Mouse (Mus musculus): Measurements from ENCODE around the gene Samd13. TPM values are rescaled to one million over a fixed set of nuclear protein-coding genes. Genes with fewer than 3 reads are reported as not detected.

The Samd13 gene
- polyA plus RNA-seq, 1 experiment: 0.23 TPM

DNA sequence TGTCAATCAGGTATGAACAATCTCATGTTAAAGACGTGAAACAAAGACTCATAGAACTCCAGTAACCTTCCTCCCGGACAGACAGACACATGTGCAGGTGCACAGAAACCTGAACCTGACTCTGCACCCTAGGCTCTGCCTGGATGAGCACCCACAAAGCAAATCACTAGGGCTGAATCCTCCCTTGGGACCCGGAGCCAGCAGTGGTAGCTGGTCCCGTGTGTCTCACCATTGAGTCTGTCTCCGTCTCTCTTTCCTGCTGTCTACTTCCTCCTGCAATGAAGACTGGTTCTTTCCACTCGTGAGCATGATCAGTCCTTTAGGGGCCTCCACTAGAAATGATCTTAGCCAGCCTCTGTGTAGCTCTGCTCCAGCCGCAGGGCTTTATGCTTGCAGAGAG is 23.5 kb downstream of the Samd13 start:
- DNase-seq (ENCODE audit: low spot score): no peak

DNA sequence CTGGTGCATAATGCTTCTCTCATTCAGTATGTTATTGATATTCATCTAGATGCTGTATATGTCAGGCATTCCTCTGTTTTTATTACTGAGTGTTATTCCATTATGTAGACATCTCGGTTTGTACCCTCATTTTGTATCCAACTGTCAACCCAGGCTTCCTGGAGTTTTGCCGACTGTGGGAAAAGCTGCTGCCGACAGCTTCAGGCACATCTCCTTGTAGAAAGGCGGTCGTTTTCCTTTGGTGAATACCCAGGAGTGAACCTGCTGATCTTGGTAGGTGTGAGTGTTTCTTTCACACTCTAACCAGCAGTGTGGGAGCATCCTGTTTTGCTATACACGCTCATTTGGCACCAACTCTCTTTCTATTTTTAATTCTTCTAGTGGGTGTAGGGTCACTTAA is 24.4 kb downstream of the Samd13 start:
- DNase-seq (ENCODE audit: low spot score): no peak

DNA sequence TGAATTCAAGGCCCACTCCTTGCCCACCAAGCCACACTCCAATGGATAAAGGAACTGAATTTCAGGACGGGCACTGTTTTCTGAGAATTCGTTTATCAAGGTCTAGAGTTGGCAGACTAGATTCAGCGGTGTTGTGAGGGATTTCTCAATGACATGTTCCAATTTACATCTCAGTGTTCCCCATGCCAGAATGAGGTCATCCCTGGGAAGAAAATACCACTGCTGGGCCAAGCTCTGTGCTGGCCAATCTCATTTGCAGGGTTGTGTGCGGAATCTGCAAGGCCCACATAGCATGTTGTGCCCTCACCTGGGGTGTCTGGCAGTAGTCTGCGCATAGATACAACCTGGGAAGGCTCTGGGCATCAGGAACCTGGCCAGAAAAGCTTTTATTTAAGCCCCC is 26.1 kb downstream of the Samd13 start:
- DNase-seq (ENCODE audit: low spot score): no peak

DNA sequence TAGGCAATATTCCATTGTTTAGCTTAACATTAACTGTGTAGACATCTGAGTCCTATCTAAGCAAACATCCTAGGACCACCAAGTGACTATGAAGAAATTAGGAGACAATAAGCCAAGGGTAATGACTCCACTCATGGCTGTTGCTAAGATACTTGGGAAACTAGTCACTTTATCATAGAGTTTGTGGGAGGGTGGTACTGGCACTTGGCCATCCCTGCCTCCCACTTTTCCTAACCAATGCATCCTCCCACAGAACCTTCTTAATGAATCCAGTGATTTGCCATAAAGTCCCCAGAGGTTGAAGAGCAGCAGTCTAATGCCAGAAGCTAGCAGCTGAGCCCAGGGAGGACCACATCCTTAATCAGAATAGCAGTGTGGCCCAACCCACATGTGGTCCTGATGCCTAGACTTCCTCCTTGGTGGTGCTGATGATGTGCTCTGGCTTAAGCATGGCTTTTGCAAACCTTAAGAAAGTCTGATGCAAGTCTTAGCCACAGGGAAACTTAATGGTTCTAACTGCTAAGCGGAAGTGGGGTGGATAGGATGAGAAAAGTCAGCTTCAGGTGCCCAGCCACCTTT is 27.2 kb downstream of the Samd13 start:
- DNase-seq (ENCODE audit: low spot score): no peak

DNA sequence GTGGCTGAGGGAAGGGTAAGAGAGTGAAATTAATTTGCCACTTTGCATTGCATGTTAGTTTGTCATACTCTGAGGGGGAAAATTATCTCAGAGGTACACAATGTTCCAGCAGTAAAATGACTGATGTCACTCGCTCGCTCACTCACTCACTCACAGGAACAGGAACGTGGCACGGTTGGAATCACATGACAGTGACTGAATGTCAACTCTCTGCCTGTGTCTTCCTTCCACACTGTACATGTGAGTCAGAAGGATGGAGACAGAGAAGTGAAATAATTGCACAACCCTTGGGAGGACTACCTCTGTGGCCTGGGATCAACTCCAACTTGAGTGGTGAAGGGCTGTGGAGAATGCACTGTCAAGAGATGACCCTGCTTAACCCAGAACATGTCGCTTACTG is 28.0 kb downstream of the Samd13 start:
- DNase-seq (ENCODE audit: low spot score): no peak

DNA sequence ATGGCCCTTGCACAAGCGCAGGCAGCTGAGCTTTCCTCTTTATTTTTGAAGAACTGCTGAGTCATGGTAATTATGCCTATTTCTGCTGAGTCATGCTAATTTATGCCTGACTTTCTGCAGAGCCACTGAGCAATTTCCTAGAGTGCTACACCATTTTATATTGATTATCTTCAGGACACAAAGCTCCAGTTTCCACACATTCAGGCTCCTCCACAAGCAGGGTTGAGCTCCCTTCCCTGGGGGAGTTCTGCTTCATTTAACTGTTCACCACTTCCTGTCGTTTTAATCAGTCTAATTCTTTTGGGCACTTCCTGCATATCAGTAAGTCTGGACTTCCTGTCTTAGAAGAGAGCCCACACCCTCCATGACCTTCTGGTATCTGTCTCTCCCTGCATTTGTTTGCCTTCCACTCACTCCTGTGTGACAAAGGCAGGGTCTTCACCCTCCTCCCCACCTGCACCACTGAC is 30.2 kb downstream of the Samd13 start:
- DNase-seq (ENCODE audit: low spot score): no peak

DNA sequence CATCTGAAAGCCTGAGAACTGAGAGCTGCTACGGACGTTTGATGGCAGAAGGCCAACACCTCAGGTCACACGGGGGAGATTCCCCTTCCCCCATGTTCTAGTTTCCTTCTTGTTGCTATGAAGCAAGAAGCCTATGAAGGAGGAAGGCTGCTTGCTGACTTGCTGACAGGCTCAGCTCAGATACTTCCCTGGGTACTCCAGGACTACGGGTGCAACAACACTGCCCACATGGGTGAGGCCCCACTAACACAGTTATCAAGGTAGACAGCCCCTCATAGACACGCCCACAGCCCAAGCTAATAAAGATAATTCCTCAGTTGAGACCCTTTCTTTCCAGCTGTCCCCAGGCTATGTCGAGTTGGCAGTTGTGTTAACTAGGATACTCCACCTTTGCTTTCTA is 31.7 kb downstream of the Samd13 start:
- no peak for DNase-seq (ENCODE audit: low spot score)

DNA sequence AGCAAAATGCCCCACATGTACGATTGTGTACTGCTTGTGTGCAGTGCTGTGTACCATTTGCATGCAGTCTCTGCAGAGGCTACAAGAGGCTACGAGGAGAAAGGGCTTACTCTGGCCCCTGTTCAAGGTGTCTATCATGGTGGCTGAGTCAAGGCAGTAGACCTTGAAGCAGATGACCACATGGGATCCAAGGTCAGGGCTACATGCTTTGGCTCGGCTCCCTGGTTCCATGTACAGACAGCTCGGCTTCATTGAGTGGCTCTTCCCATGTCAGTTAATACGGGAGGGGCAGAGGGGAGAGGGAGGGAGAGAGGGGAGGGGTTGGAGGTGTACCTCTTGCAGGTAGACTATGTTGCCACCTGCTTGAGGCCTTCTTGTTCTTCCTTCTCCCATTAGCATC is 33.0 kb downstream of the Samd13 start:
- DNase-seq (ENCODE audit: low spot score): no peak

DNA sequence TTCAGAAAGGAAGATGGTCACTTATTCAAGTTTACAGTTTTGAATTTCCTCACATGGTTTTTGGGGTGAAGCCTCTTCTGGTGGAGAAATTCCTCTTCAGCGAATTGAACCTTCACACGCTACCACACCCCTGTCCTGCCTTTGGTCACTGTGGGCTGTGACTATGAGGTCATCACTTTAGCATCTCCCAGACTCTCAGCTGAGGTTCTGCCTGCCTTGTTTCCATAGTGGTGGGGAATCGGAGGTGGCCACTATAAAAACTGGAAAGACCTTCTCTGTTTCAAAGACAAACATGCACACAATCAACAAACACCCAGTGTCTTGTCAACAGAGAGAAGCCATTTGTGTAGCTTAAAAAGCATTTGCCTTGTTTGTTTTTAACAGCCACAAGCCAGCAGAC is 34.2 kb downstream of the Samd13 start, which contains the start of gene 4930503B20Rik:
4930503B20Rik (minus strand) TSS at position 101 of the 400 bp plus-strand sequence.
- DNase-seq (ENCODE audit: low spot score): no peak

DNA sequence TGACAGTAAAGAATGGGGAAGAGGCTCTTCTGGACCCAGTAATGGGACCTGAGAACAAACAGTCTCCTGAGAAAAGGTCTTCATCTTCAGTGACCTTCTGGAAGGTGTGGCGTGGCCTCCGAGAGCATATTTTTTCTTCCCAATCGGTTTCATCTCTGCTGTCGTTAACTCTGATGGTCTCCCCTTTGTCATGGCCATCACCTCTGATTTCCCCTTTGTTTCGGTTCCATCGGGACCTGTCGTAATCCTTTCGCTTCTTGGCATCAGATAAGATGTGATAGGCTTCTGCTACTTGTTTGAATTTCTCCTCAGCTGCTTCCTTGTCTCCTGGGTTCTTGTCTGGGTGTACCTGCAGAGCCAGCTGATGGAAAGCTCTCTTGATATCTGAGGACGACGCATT is 34.7 kb downstream of the Samd13 start:
- no peak for DNase-seq (ENCODE audit: low spot score)

DNA sequence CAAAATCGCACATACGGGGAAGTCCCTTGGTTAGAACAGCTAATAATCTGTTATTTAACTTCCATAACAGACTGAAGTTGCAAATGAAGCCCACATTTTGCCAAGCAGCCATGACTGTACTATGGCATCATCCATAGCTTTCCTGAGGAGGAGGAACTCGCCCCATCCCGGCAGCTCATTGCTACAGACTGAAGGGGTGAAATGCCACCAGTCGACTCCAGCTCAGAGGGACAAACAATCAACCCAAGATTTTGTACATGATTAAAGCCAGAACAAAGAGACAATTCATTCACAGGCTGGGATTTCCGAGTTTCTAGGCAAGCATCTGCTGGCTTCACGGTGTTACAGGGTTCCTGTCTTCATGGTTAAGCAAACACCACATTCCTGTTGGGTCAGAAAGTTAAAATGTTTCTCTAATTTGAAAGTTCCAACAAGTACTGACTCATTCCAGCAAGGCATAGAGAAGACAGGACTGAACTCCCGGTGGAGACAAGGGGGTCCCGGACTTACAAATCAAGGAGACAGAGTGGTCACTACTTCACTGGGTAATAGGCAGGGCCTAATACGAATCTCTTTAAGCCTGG is 36.0 kb downstream of the Samd13 start:
- no peak for DNase-seq (ENCODE audit: low spot score)

DNA sequence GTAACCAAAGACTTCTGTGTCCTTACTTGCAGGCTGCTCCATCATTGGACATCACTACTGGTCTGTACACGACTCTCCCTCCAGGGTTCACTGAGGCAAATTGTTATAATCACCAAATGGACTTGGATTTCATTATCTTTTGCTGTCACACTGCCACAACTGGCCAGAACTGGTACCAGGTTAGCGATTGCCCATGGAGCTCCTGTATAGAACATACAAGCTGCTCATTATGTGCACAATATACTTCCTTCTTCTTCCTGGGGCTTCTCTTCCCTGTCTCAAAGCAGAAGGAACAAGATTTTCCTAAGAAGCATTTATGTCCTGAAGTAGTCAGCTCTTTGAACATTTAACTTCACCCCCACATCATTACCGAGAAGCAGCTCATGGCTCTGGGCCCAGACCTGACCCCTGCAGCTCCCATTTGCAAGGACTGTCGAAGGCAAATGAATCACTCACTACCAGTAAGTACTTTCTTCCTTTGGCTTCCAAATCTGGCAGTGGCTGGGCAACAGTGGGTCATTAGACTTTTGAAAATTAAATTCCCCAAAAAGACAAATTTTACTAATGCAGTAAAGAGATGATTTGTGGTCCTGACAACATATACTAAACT is 43.5 kb downstream of the Samd13 start:
- DNase-seq (ENCODE audit: low spot score): no peak

DNA sequence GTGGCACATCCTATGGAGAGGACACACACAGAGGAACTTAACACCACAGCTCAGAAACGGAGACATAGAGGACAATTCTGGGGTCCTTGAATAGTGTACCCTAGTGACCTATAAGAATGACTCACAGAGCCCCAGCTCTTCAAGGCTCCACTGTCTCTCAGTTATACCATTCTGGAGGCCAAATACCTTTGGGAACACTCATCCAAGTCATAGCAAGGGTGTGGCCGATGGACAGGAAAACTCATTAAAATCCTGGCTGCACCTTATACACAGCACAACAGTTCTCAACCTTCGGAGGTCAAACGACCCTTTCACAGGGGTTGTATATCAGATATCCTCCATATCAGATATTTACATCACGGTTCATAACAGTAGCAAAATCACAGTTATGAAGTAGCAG is 52.9 kb downstream of the Samd13 start:
- DNase-seq (ENCODE audit: low spot score): no peak

DNA sequence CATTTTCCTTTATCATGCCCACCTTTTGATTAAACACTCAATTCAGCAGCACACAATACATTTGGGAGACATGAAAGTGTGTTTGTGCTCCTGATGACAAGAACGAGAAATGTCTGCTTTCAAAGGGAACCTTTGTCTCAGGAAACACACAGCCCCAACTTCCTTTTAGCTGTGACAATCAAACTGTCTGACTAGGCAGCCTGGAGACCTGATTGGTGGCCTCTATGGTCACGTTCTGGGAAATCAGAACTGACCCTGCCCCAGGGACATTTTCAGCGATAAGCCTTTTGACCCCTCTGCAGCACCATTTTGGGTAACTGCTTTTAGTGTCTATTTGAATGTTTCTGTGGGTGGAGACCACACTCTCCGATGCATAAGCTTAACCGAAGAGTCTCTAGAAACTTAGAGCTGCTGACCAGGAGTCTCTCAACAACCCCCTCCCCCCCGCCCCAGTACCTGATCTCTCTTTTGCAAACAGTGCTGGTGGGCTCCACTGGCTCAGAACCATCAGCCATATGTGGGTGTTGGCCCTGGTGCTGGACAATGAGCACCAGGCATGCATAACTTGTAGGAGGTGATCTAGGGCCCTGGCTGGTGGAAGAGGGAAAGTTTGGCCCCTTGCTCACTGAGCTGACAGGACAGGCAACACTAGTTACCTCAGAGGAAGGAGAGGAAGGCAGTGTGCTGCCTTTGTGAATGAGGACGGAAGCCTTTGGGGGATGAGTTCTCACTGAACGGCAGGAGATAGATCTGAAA is 57.0 kb downstream of the Samd13 start:
- DNase-seq (ENCODE audit: low spot score): no peak

DNA sequence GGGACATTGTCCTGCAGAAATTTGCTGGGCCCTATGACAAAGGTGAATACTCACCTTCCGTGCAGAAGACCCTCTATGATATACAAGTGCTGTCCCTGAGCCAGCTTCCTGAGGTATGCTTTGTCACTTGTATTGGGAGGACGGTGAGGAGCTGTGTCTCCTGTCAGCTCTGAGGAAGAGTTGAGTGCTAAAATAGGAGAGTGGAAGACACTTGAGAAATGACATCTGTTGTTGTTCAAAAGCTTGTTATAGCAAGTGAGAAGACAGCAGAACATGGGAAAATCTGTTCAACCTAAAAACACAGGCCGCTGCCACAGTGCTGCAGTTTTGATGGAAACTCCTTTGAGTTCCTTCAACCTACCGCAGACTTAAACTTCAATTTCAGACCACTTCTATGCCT is 59.6 kb downstream of the Samd13 start:
- DNase-seq (ENCODE audit: low spot score): no peak

DNA sequence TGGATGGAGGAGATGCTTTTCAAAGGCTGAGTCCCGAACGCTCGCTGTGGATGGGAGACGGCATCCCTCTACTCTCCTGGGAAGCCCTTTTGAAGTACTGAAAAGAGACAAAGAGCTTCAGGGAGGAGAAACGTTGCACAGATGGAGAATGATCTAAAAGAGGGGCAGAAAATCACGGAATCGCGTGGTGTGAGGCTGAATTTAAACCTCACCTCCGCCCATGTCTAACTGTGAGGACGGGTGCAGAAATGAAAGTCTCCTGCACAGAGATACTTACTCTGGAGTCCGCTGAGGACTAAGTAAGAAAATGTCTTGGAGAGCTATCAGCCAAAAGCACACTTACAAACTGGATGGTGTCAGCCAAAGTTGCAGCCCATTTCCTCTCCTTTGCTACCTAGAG is 63.4 kb downstream of the Samd13 start:
- no peak for DNase-seq (ENCODE audit: low spot score)

DNA sequence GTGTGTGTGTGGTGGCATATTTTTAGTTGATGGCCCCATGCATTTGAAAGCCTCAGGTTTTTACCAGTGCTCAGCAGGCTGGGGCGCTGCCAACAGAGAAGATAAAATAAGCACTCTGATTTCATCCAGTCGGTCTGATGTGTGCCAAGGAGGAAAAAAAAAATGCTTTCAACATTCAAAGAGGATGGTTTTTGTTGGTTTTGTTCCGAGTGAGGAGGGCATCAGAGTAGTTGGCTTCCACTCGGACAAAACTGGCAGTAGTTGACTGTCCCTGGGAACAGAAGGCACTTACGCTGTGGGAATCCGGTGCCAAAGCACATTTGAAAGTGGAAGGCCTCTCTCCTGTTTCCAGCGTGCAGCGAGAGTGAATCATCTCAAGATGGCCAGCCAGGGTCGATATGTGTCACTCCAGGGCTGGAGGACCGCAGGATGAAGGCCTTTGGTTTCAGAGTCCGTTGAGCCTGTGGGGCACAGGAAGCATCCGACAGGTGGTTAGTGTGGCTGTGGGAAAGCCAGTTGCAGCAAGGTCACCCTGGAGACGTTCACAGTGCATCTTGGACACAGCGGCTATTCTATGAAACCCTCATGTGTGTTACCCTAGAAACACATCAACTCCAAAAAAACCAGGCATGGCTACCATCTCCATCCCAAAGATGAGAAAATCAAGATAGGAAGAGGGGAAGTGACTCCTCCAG is 64.7 kb downstream of the Samd13 start:
- DNase-seq (ENCODE audit: low spot score): no peak

DNA sequence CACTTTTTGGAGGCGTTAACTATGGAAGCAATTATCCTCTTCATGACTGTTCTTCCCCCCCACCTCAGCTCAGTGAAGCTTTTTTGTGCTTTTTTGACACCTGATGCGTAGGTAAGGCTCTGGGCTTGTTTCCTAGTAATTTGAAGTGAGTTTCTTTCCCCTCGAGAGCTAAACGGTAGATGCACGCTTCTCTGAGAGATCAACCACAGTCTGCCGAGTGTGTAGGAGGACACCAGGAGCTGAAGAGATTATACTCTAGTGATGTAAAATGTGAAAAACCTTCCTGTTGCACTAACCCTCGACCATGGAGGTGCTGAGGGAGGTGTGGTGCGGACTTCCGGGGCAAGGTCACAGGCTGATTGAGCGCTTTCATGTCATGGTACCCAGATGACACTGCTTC is 65.3 kb downstream of the Samd13 start:
- no peak for DNase-seq (ENCODE audit: low spot score)

DNA sequence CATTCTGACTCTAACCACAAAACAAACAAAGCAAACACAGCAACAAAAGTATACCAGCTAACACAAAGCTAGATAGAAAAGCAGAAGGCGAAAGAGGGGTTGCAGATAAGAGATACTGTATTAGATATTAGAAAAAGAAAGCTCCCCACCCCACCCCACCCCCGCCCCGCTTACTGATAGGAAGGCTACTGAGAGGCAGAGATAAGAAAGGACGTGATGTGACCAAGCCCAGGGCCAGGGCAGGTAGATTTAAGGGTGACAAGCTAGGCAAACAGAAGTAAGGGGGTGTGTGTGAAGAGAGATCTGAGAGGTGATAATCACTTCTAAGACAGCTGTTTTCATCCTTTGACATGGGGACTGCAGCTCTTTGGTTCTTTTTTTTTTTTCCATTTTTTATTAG is 67.0 kb downstream of the Samd13 start:
- no peak for DNase-seq (ENCODE audit: low spot score)

DNA sequence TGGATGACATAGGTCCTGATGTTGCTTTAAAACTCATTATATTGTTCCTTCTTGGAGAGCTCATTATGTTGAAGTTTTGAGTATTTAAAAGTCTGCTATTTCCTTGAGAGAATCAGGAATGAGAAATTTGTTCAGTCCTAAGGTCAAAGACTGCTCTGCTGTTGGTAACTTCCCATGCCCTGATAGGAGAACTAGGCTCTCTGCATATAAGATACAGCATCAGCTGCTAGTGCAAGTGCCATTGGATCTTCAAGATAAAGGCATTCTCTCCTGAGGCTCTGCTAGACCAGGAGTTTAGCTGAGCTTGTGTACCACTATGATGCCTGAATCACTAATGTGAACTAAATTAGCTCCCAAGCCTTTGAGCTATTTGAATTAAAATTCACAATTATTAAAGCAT is 67.4 kb downstream of the Samd13 start:
- no peak for DNase-seq (ENCODE audit: low spot score)

DNA sequence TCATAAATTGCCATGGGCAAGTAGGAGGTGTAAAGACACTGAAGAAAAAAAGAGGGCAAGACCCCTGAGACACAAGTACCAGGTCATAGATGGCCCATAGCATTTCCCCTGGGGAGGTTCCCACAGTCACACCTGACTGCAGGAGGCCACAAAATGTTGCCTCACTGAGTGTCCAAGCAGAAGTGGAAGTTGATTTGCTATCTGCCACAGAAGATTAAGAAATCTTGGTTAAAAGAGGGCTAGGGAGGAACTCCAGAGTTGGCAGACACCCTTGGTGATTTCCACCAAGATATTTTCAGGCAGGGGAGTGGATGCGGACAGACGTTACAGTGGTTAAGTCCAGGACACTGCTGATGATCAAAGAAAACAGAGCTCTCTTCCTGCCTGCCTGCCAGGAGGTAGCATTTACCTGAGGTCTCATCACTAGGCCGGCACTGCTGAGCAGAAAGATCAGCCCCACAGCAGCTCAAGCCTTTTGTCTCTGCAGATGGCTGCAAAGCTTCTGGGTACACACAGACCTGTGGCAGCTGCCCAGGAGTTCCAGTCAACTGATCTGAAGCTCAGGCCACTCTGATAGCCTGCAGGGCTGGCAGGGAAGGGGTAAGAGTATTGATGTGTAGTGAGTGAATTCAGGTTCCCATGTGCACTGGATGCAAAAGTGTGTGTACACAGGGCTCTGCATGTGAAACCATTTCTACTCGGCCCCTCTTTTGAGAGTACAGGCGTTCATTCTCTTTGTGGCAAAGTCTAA is 68.7 kb downstream of the Samd13 start:
- DNase-seq (ENCODE audit: low spot score): no peak

DNA sequence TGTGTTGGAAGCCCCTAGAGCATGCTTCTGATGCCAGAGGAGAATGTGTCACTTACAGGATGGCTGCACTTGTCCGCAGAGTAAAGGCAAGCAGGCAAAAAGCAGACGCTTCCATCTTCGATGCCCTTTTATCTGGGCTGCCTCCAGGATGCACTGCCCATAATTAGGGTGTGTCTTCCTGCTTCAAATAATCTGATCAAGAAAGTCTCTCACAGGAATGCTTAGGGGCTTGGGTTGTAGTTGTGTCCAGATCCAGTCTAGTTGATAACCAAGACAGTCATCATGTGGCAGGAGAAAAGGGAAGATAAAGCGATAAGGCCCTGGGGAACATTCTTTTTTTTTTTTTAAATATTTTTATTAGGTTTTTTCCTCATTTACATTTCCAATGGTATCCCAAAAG is 69.9 kb downstream of the Samd13 start, which contains the start of gene Dnase2b:
Dnase2b (minus strand) TSS at position 101 of the 400 bp plus-strand sequence.
- no peak for DNase-seq (ENCODE audit: low spot score)
